Mouse (Mus musculus) inflammation-experienced regulatory T-cells (primary cell): ENCODE data around the gene Creb3l2. TPM values are rescaled to one million over a fixed set of nuclear protein-coding genes. Genes with fewer than 3 reads are reported as not detected.

Experiments
- polyA plus RNA-seq, 2 experiments: library from polyadenylated mRNA; unstranded; fragments of 100-300 nt; shearing (Covaris generic); gene quantifications; one replicate each; pipeline ENCODE4 v1.2.1; 2017

The Creb3l2 gene
- polyA plus RNA-seq, result 1 to 10 TPM; 7.6 to 8.6 TPM

GRCm38 (mm10) chr6:37442041-37442667 lies at the start of gene Creb3l2:
Gene Creb3l2, minus strand, starts transcription at chr6:37442146.

GRCm38 (mm10) chr6:37299562-37300390 lies 142.2 kb downstream of the Creb3l2 start, which contains the start of gene Dgki:
Gene Dgki, minus strand, starts transcription at chr6:37300184.

Other genes starting within 250 kb of the Creb3l2 start
- gene Dgki, start 142.0 kb downstream of the Creb3l2 start, polyA plus RNA-seq, result under 1 TPM in 1 of 2 experiments, not detected in 1; 0.84 TPM
- gene Akr1d1, start 88.0 kb upstream of the Creb3l2 start, polyA plus RNA-seq, result under 1 TPM in 1 of 2 experiments, not detected in 1; 0.13 TPM